Mouse (Mus musculus): ENCODE data around the gene Icam4. TPM values are rescaled to one million over a fixed set of nuclear protein-coding genes. Genes with fewer than 3 reads are reported as not detected.
"Not testable (repeated sequence)": the region's sequence is repeated elsewhere in the genome, so short reads cannot be mapped to it uniquely, and the experiment has no call there.

The Icam4 gene
- 1 to 10 TPM; 1.0 to 1.6 TPM for total RNA-seq (2021)
- long read RNA-seq, experiment 1, partial matches to known transcripts: 0 of 3 reads
- long read RNA-seq, experiment 1, other reads (novel, unspliced or antisense): 0 of 3 reads
- long read RNA-seq, experiment 2, partial matches to known transcripts: 0 of 3 reads
- long read RNA-seq, experiment 2, other reads (novel, unspliced or antisense): 0 of 3 reads

DNA sequence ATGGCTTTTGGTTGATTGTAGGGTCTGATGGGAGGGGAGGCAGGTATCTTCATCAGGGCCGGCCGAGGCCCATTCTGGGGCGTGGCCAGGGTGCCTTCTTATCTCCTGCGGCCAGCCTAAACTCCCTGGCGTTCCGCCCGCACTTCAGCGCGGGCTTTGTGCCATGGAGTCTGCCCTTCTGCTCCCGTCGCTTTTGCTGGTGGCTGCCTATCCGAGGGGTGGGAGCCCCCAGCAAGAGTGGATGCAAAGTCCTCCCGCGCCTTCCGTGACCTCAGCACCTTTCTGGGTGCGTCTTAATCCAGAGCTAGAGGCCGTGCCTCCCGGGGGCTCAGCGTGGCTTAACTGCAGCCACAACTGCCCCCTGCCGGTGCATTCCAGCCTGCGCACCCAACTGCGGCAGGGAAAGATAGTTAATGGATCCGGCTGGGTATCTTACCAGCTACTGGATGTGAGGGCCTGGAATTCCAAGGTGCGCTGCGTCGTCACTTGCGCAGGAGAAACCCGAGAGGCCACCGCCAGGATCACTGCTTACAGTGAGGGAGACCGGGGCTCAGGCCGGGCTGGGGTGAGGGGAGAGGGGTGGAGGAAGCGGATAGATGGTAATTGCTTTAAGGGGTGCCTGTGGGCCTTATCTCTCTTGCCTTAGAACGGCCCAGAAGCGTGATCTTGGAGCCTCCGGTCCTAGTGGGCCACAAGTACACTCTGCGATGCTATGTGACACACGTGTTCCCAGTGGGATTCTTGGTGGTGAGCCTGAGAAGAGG lies at the start of gene Icam4:
Icam4 (plus strand) TSS at position 83 of the 764 bp plus-strand sequence.
- peak; percentile 73 for DNase-seq

DNA sequence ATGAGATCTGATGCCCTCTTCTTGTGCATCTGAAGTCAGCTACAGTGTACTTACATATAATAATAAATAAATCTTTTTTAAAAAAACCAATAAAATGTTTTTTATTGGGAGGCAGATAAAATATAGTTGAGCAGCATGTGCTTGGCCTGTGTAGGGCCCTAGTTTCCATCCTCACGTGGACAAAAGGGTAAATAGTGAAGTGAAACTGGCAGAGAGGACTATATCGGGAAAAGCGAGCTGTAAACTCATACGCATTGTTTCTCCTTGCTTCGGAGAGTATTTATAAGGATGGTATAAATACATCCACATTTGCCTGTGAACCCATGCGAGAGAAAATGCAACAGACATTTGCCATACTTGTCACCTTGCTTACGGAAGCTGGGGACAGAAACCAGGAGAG lies 49.4 kb upstream of the Icam4 start:
- DNase-seq: no peak

GRCm38 (mm10) chr9:20982171-20982570 lies 47.0 kb upstream of the Icam4 start:
- DNase-seq: no peak

DNA sequence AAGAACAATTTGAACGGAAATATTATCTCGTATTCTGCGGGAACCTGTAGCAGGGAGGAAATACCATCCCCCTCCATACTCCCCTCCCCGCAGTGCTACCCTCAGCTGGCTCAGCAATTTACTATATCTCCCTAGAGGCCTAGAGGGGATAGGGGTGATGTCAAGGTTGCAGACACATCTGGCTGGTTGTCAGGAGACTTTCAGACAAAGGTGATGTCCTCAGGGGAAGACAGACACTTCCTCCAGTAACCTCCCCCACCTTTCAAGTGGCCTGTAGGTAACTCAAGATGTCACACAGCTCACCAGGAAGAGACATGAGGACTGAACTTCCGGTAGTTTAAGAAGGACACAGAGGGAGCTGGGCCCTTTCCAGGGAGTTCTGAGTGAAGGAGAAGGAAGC lies 46.0 kb upstream of the Icam4 start:
- DNase-seq: no peak

GRCm38 (mm10) chr9:20986952-20987686 lies 42.1 kb upstream of the Icam4 start:
- DNase-seq: peak; percentile 54

- DNase-seq: no peak
Observed at GRCm38 (mm10) chr9:20987953-20988352, 41.2 kb upstream of the Icam4 start.

DNA sequence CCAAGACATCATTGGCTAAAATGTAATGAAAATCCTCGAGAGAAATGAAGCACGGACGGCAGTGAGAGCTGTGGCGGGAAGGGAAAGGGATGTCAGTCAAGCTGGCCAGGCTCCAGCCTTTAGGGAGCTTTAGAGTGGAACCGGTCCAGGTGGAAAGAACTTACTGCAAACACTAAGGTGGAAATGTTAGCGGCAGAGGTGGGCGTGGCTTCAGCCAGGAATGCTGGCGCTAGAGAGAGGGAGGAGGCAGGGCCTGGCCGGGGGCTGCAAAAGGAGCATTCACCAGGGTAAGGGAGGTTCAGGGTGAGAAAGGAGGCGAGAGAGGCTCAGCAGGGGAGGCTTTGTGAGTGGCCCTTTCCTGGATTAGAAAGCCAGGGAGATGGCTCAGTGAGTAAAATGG lies 38.3 kb upstream of the Icam4 start:
- no peak for DNase-seq

GRCm38 (mm10) chr9:20991587-20991986 lies 37.6 kb upstream of the Icam4 start:
- no peak for DNase-seq

DNA sequence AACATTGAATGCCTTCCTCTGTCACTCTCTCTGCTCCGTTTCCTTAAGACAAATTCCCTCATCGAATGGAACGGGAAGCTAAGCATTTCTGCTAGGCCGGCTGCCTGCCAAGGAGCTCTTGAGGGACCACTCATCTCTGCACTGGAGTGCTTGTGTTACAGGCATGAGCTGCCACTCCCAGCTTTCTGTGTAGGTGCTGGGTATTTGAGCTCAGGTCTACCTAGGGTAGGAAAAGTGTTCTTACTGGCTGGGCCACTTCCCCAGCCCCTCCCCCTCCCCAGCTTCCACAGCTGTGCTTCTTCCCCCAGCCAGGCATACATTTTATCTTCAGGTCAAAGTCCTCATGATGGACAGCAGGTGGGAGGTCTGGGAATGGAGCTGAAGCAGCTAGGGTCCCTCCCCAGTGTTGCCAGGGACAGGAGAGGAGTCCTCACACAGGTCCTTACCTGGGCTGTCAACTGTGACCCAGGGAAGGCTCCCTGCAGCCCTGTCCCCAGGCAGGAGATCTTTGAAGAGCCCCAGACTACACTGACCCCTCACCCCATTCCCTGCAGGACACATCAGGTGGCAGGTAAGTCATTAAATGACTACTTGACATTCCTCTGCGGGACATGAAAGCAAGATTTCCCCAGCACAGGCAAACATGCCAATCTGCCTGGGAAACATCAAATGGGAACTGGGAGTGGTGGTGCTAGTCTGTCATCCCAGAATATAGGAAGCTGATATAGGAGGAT lies 35.8 kb upstream of the Icam4 start:
- DNase-seq: no peak

DNA sequence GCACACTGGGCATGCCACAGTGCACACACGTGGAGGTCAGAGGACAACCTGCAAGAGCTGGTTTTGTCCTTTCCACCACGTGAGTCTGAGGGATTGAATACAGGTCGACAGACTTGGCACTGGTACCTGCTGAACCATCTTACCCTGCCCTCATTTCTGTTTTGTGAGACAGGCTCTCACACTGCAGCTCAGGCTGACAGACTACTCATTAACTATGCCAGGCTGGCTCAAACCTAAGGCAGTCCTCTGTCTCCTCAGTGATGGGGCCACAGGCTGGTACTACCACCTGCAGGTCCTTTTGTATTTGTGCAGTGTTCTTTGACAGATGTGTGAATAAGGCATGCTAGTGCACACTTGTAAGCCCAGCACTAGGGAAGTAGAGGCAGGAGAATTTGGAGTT lies 34.1 kb upstream of the Icam4 start:
- no peak for DNase-seq

DNA sequence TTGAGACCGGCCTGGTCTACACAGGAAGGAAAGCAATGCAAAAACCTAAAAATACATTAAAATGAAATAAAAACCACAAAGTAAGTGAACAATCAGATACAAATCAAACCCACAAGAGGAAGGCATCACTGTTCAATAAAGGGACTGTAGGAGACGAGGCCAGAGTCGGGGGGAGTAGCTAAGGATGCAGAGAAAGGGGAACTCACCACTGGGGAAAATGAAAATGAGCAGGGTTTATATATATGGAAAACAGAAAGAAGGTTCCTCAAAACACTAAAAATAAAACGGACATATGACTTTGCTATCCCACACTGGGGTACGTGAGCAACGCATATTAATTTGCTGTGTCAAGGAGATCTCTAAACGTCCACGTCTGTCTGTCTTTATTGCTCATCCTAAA lies 32.1 kb upstream of the Icam4 start:
- DNase-seq: no peak

DNA sequence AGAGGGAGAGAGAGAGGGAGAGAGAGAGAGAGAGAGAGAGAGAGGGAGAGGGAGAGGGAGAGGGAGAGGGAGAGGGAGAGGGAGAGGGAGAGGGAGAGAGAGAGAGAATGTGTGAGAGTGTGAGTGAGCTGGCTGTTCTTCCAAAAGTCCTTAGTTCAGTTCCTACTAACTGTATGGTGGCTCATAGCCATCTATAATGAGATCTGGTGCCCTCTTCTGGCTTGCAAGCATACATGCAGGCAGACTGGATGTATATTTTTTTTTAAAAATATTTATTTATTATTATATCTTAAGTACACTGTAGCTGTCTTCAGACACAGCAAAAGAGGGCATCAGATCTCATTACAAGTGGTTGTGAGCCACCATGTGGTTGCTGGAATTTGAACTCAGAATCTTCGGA lies 30.8 kb upstream of the Icam4 start:
- not testable (repeated sequence) for DNase-seq

- DNase-seq: no peak
Observed at GRCm38 (mm10) chr9:21000811-21001210, 28.4 kb upstream of the Icam4 start.

- DNase-seq: no peak
Observed at GRCm38 (mm10) chr9:21001651-21002200, 27.4 kb upstream of the Icam4 start.

GRCm38 (mm10) chr9:21002270-21002626 lies 26.9 kb upstream of the Icam4 start:
- DNase-seq: no peak

GRCm38 (mm10) chr9:21002627-21003551 lies 26.3 kb upstream of the Icam4 start, which contains the start of gene Mrpl4:
TSS of gene Mrpl4 (plus strand) at chr9:21002738.
- peak; percentile 78 for DNase-seq

- no peak for DNase-seq
Observed at GRCm38 (mm10) chr9:21007313-21007952, 21.7 kb upstream of the Icam4 start.

- no peak for DNase-seq
Observed at GRCm38 (mm10) chr9:21008007-21008406, 21.2 kb upstream of the Icam4 start.

- peak; percentile 54 for DNase-seq
Observed at GRCm38 (mm10) chr9:21010362-21010761, 18.8 kb upstream of the Icam4 start.

DNA sequence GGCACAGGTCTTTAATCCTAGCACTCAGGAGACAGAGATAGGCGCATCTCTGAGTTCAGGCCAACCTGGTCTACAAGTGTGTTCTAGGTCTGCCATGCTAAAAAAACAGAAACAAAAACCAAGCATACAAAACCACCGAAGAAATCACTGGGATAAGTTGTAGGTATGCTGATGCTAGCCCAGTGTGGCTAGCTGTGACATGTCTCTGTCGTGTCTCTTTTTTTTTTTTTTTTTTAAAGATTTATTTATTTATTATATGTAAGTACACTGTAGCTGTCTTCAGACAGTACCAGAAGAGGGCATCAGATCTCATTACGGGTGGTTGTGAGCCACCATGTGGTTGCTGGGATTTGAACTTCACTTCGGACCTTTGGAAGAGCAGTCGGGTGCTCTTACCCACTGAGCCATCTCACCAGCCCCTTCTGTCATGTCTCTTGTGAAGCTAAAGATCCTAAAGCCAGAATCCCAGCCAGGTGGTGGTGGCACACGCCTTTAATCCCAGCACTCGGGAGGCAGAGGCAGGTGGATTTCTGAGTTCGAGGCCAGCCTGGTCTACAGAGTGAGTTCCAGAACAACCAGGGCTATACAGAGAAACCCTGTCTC lies 18.1 kb upstream of the Icam4 start:
- DNase-seq: not testable (repeated sequence)
